Mouse (Mus musculus): ENCODE measurements around the gene Fbxl3. TPM values are rescaled to one million over a fixed set of nuclear protein-coding genes. Genes with fewer than 3 reads are reported as not detected.

The Fbxl3 gene
- total and polyA plus RNA-seq, 3 experiments: 14.6 to 28.4 TPM; not detected in 1

GRCm38 (mm10) chr14:103051159-103051769, 48.1 kb downstream of the Fbxl3 start:
- no peak overlapping the region for H3K4me3 ChIP-seq (ENCODE audit: control insufficient read depth in 1 of 2, insufficient read depth in 1 of 2, low read depth in 2 of 2, low read length in 2 of 2)
- no peaks in the 10 kb centered on the region for H3K36me3 ChIP-seq (ENCODE audit: control insufficient read depth in 1 of 2, insufficient read depth in 2 of 2, low read length in 2 of 2)
- 0 out of 4 replicates have a peak, but pooled peaks cover 0 to 7% of the 10 kb centered on the region in 2 experiments for H3K4me1 ChIP-seq (ENCODE audit: control insufficient read depth in 1 of 2, insufficient read depth in 2 of 2, low read length in 2 of 2)
- H3K27ac ChIP-seq (ENCODE audit: control insufficient read depth, low read depth, low read length): no peak overlapping the region
- H3K79me2 ChIP-seq (ENCODE audit: control insufficient read depth, insufficient read depth, low read length, poor library complexity): no peaks in the 10 kb centered on the region
- no peaks in the 10 kb centered on the region; a peak in 1 of 4 replicates for H3K27me3 ChIP-seq (ENCODE audit: control insufficient read depth in 1 of 2, insufficient read depth in 2 of 2, low read length in 2 of 2)
- no peaks in the 10 kb centered on the region for H3K9me3 ChIP-seq (replicated peaks; ENCODE audit: insufficient read depth, low read length)
- DNase-seq (ENCODE audit: low read depth, low spot score): peak; percentile 83
- peak; percentile 90 for TF ChIP-seq SMC3 (IDR thresholded peaks at IDR 0.05; ENCODE audit: low read depth, low read length)
- TF ChIP-seq ZMIZ1 (IDR thresholded peaks at IDR 0.05; ENCODE audit: low read depth, low read length): no peak
- TF ChIP-seq CTCF (IDR thresholded peaks at IDR 0.05 in 2 of 3, conservative IDR thresholded peaks at IDR 0.05 in 1 of 3; ENCODE audit: control insufficient read depth in 1 of 3, insufficient read depth in 1 of 3, low read depth in 2 of 3, low read length in 3 of 3, poor library complexity in 1 of 3, severe bottlenecking in 1 of 3): peak; percentile 85 to 100 (median 98); a peak in 5 of 6 replicates
- TF ChIP-seq RAD21 (IDR thresholded peaks at IDR 0.05; ENCODE audit: low read depth, low read length): peak; percentile 59
- TF ChIP-seq GABPA (IDR thresholded peaks at IDR 0.05; ENCODE audit: low read depth, low read length): no peak
- peak; percentile 51 for TF ChIP-seq ZC3H11A (IDR thresholded peaks at IDR 0.05; ENCODE audit: low read depth, low read length)
- no peak overlapping the region for H3K9ac ChIP-seq (ENCODE audit: control insufficient read depth, low read depth, low read length, poor library complexity, severe bottlenecking)

GRCm38 (mm10) chr14:103048292-103049086, 50.9 kb downstream of the Fbxl3 start:
- Histone ChIP-seq H3K79me2 (ENCODE audit: control insufficient read depth, insufficient read depth, low read length, poor library complexity) (no peaks in the 10 kb centered on the region), H3K4me1 (ENCODE audit: control insufficient read depth in 1 of 2, insufficient read depth in 2 of 2, low read length in 2 of 2) (0 out of 4 replicates have a peak, but pooled peaks cover 0 to 7% of the 10 kb centered on the region in 2 experiments), H3K27me3 (ENCODE audit: control insufficient read depth in 1 of 2, insufficient read depth in 2 of 2, low read length in 2 of 2) (no peaks in the 10 kb centered on the region), H3K27ac (ENCODE audit: control insufficient read depth, low read depth, low read length) (no peak overlapping the region), H3K4me3 (ENCODE audit: control insufficient read depth in 1 of 2, insufficient read depth in 1 of 2, low read depth in 2 of 2, low read length in 2 of 2) (no peak overlapping the region), H3K36me3 (ENCODE audit: control insufficient read depth in 1 of 2, insufficient read depth in 2 of 2, low read length in 2 of 2) (no peaks in the 10 kb centered on the region), H3K9ac (ENCODE audit: control insufficient read depth, low read depth, low read length, poor library complexity, severe bottlenecking) (no peak overlapping the region), H3K9me3 (replicated peaks; ENCODE audit: insufficient read depth, low read length) (no peaks in the 10 kb centered on the region)
- DNase-seq (ENCODE audit: low read depth, low spot score): peak; percentile 39
- TF ChIP-seq ZNF384 (IDR thresholded peaks at IDR 0.05; ENCODE audit: low read depth, low read length): no peak
- no peak for TF ChIP-seq HCFC1 (IDR thresholded peaks at IDR 0.05; ENCODE audit: low read depth, low read length)
- TF ChIP-seq NRF1 (IDR thresholded peaks at IDR 0.05; ENCODE audit: insufficient read depth, low read depth, low read length, poor library complexity, severe bottlenecking): no peak
- peak; percentile 21 to 58; a peak in 3 of 4 replicates for TF ChIP-seq EP300 (IDR thresholded peaks at IDR 0.05; ENCODE audit: low read depth in 1 of 2, low read length in 2 of 2)
- no peak for TF ChIP-seq MAZ (IDR thresholded peaks at IDR 0.05; ENCODE audit: low read depth, low read length)
- TF ChIP-seq MAX (IDR thresholded peaks at IDR 0.05; ENCODE audit: low read length): no peak
- no peak for TF ChIP-seq USF1 (IDR thresholded peaks at IDR 0.05; ENCODE audit: low read depth, low read length)
- no peak for TF ChIP-seq MYC (IDR thresholded peaks at IDR 0.05; ENCODE audit: low read depth, low read length)
- TF ChIP-seq ETS1 (IDR thresholded peaks at IDR 0.05; ENCODE audit: low read depth, low read length): peak; percentile 16; the same call in 1 of the 2 replicates
- no peak for TF ChIP-seq SMC3 (IDR thresholded peaks at IDR 0.05; ENCODE audit: low read depth, low read length)
- TF ChIP-seq TCF12 (IDR thresholded peaks at IDR 0.05; ENCODE audit: low read depth, low read length): peak; percentile 25; the same call in 1 of the 2 replicates
- peak; percentile 64 for TF ChIP-seq TAL1 (IDR thresholded peaks at IDR 0.05; ENCODE audit: low read length)
- TF ChIP-seq USF2 (IDR thresholded peaks at IDR 0.05; ENCODE audit: borderline replicate concordance in 1 of 2, insufficient read depth in 1 of 2, low read depth in 1 of 2, low read length in 2 of 2): no peak
- TF ChIP-seq E2F4 (IDR thresholded peaks at IDR 0.05; ENCODE audit: borderline replicate concordance, low read depth, low read length): no peak
- TF ChIP-seq MYB (IDR thresholded peaks at IDR 0.05; ENCODE audit: low read depth, low read length): no peak
- no peak for TF ChIP-seq MEF2A (IDR thresholded peaks at IDR 0.05; ENCODE audit: extremely low read depth, insufficient replicate concordance, low read depth, low read length, poor library complexity, severe bottlenecking)
- no peak for TF ChIP-seq POLR2AphosphoS2 (IDR thresholded peaks at IDR 0.05; ENCODE audit: low read length)
- TF ChIP-seq TBP (IDR thresholded peaks at IDR 0.05; ENCODE audit: low read depth, low read length): no peak
